Mouse (Mus musculus): ENCODE data around the gene Prph. TPM values are rescaled to one million over a fixed set of nuclear protein-coding genes. Genes with fewer than 3 reads are reported as not detected.

Gene Prph
- polyA plus RNA-seq (2012; rRNA removed) = 36.0 and 115 TPM in 2 replicates

GRCm38 (mm10) chr15:99055040-99055439 is at the start of gene Prph:
Gene Prph, plus strand, starts transcription at chr15:99055174.

DNA sequence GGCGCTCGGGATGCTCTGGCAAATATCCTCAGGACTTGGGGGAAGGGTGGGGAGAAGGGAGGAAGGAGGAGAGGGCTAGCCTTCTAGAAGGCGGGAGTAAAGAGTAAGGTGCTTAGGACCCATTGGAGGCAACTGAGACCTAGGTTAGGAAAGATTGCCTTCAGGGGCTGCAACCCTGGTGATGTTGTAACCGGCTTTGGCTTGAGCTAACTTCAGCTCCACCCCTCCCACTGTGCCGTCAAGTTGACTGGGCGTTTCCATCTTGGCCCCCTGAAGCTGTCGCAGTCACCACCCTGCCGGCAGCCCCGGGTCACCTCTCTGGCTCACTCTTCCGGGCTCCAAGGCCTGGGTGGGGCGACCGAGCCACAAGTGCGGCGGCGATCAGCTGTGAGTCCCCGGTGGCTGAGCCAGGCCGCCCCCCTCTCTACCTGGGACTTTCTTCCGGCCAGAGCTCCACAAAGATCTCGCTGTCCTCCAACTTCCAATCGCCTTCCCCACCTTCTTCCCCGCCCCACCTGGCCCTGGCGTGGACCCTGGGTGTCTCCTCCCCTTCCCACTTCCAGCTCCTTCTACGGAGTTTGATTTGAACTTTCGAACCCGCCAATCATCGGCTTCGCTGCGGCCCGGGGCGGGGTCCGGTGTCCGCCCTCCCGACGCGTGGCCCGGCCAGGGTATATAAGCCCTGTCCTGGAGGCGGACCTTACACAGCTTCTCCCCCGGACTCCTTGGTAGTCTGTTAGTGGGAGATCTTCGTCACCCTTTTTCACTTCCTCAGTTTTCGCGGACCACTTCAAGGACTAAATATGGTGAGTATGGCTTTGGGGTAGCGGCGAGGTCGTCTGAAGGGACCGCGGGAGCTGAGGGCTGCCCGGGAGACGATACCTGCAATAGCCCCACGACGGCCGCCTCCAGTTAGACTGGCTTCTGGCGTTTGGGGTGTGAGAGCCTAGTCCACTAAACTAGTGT is 25.1 kb upstream of the Prph start, which contains the start of gene Tuba1c:
Gene Tuba1c, plus strand, starts transcription at position 273 of the 966 bp plus-strand sequence.

DNA sequence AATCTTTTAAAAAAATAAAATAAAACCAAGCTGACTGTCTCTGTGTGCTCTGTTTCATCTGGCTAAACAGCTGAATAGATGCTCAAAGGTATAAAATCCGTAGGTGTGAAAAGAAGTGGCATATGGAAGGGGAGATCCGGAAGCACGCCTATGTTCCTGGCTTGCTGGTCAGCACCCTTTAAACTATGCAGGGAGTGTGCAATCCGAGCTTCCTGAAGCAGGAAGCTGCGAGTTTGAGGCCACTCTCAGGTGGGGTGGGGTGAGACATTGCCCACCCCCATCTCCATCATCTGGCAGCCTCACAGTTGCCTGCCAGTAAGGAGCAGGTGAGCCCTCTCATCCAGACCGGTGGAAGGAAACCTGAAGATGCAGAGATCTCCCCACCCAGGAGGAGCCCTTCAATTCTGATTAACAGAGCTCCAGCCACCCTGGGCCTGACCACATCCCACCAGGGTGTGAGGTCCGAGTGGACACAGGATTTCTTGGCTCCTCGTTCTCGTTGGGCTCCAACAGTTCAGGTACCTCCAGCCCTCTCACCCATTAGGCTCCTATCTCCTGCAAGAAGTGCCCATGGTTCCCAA is 19.1 kb downstream of the Prph start, which contains the start of gene Troap:
Gene Troap, plus strand, starts transcription at position 557 of the 581 bp plus-strand sequence.

GRCm38 (mm10) chr15:99087253-99088075 is 32.5 kb downstream of the Prph start, which contains the start of gene C1ql4:
Gene C1ql4, minus strand, starts transcription at chr15:99087817.

GRCm38 (mm10) chr15:99092870-99093269 is 37.9 kb downstream of the Prph start, which contains the start of gene Dnajc22:
Gene Dnajc22, plus strand, starts transcription at chr15:99093170.

Other genes starting within 250 kb of the Prph start
- gene Ddn, start 245.7 kb upstream of the Prph start, polyA plus RNA-seq (2012; rRNA removed) = 1.6 and 1.8 TPM in 2 replicates
- 82.9 and 88.6 TPM in 2 replicates for gene Prkag1, start 223.7 kb upstream of the Prph start, polyA plus RNA-seq (2012; rRNA removed)
- 28.4 and 31.1 TPM in 2 replicates for gene Kmt2d, start 184.0 kb upstream of the Prph start, polyA plus RNA-seq (2012; rRNA removed)
- 31.8 and 35.6 TPM in 2 replicates for gene Rhebl1, start 160.6 kb upstream of the Prph start, polyA plus RNA-seq (2012; rRNA removed)
- 0.82 and 1.7 TPM in 2 replicates for gene Dhh, start 156.6 kb upstream of the Prph start, polyA plus RNA-seq (2012; rRNA removed)
- gene Lmbr1l, start 136.9 kb upstream of the Prph start, polyA plus RNA-seq (2012; rRNA removed) = 97.9 and 103 TPM in 2 replicates
- 1,826 and 1,827 TPM in 2 replicates for gene Tuba1b, start 120.6 kb upstream of the Prph start, polyA plus RNA-seq (2012; rRNA removed)
- 31.7 and 40.2 TPM in 2 replicates for gene Gm49450, start 101.6 kb upstream of the Prph start, polyA plus RNA-seq (2012; rRNA removed)
- gene Tuba1a, start 101.5 kb upstream of the Prph start, polyA plus RNA-seq (2012; rRNA removed) = 9,064 and 9,831 TPM in 2 replicates
- 74.8 and 77.4 TPM in 2 replicates for gene Tuba1c, start 25.3 kb upstream of the Prph start, polyA plus RNA-seq (2012; rRNA removed)
- 23.7 and 25.3 TPM in 2 replicates for gene Troap, start 19.4 kb downstream of the Prph start, polyA plus RNA-seq (2012; rRNA removed)
- 7.7 and 12.3 TPM in 2 replicates for gene C1ql4, start 32.6 kb downstream of the Prph start, polyA plus RNA-seq (2012; rRNA removed)
- gene Dnajc22, start 38.0 kb downstream of the Prph start, polyA plus RNA-seq (2012; rRNA removed) = 0.86 and 0.96 TPM in 2 replicates
- 48.2 and 52.8 TPM in 2 replicates for gene Spats2, start 70.7 kb downstream of the Prph start, polyA plus RNA-seq (2012; rRNA removed)
- gene Kcnh3, start 169.7 kb downstream of the Prph start, polyA plus RNA-seq (2012; rRNA removed) = 3.7 and 6.5 TPM in 2 replicates
- 131 and 143 TPM in 2 replicates for gene Mcrs1, start 196.8 kb downstream of the Prph start, polyA plus RNA-seq (2012; rRNA removed)
- 206 and 211 TPM in 2 replicates for gene Prpf40b, start 239.9 kb downstream of the Prph start, polyA plus RNA-seq (2012; rRNA removed)
- gene Fam186b, start 240.7 kb downstream of the Prph start, polyA plus RNA-seq (2012; rRNA removed) = 0.34 and 0.36 TPM in 2 replicates